Mouse (Mus musculus): ENCODE measurements around the gene Gm29866.
"Not testable (repeated sequence)": the region's sequence is repeated elsewhere in the genome, so short reads cannot be mapped to it uniquely, and the experiment has no call there.

The Gm29866 gene

GRCm38 (mm10) chrY:20993557-20993956 lies at the start of gene Gm29866:
Gene Gm29866 (minus strand): TSS chrY:20993657.
- not testable (repeated sequence) for ATAC-seq (ENCODE audit: low TSS enrichment)
